Mouse (Mus musculus) midbrain, postnatal 0 days (tissue): ENCODE measurements at regions not wholly inside any gene's neighbourhood (a gene's known extent, or its start where the extent isn't known, plus 50 kb on each side); places are given as distances from the start of the nearest gene placed in this dataset.

Experiments
- ATAC-seq: fragments of 200-750 bp; cut with Nextera tagmentation; 2 replicates; pipeline ENCODE4 v1.8.0; 2017; ENCODE audit warnings: moderate number of reproducible peaks, mild to moderate bottlenecking, moderate TSS enrichment, moderate library complexity; ENCODE audit not compliant: low FRiP score
- DNase-seq: peaks from one replicate; pipeline ENCODE4 v3.0.0-alpha.2; 2015; ENCODE audit warnings: low spot score
- H3K27ac ChIP-seq: fragments of 300-500 bp; sonication (generic); 2 replicates; pipeline ENCODE4 v1.5.1; 2014; ENCODE audit warnings: low read depth, mild to moderate bottlenecking, low read length, mixed read lengths
- H3K27me3 ChIP-seq: fragments of 300-500 bp; sonication (generic); 2 replicates; pipeline ENCODE4 v1.6.1; 2014; ENCODE audit warnings: low read length, control low read depth, mixed read lengths; ENCODE audit not compliant: insufficient read depth
- H3K36me3 ChIP-seq: fragments of 300-500 bp; sonication (generic); 2 replicates; pipeline ENCODE4 v1.6.1; 2014; ENCODE audit warnings: low read length, control low read depth, mixed read lengths; ENCODE audit not compliant: insufficient read depth
- H3K4me1 ChIP-seq: fragments of 300-500 bp; sonication (generic); 2 replicates; pipeline ENCODE4 v1.6.1; 2014; ENCODE audit warnings: mild to moderate bottlenecking, control low read depth, antibody characterized with exemption, low read length, mixed read lengths; ENCODE audit not compliant: insufficient read depth
- H3K4me2 ChIP-seq: fragments of 300-500 bp; sonication (generic); 2 replicates; pipeline ENCODE4 v1.6.1; 2014; ENCODE audit warnings: low read depth, mild to moderate bottlenecking, low read length, mixed read lengths; ENCODE audit not compliant: poor library complexity, severe bottlenecking
- H3K4me3 ChIP-seq: fragments of 300-500 bp; sonication (generic); 2 replicates; pipeline ENCODE4 v1.5.1; 2014; ENCODE audit warnings: low read depth, mild to moderate bottlenecking, low read length, moderate library complexity
- H3K9ac ChIP-seq: fragments of 300-500 bp; sonication (generic); replicated peaks from 2 replicates; pipeline ENCODE4 v1.6.1; 2014; ENCODE audit warnings: mild to moderate bottlenecking, low read length, moderate library complexity, mixed read lengths; ENCODE audit not compliant: poor library complexity, severe bottlenecking
- H3K9me3 ChIP-seq: fragments of 300-500 bp; sonication (generic); 2 replicates; pipeline ENCODE4 v1.6.1; 2016; ENCODE audit warnings: low read length, control low read depth
- CTCF ChIP-seq: IDR thresholded peaks from 2 replicates; pipeline ENCODE4 v1.5.1; 2016; ENCODE audit warnings: antibody characterized with exemption, mild to moderate bottlenecking
- WGBS: fragments of 180-500 bp; shearing (Covaris S2); extraction: QIAGEN DNeasy Blood & Tissue Kit; methylation state at CpG from one replicate; pipeline ENCODE4 v1.1.7; 2014; 5-methylcytosine and 5-hydroxymethylcytosine counted together

- Histone ChIP-seq H3K4me1 (no peaks in the 10 kb centered on the region), H3K9ac (no peak overlapping the region), H3K27me3 (no peaks in the 10 kb centered on the region), H3K4me3 (no peak overlapping the region), H3K36me3 (no peaks in the 10 kb centered on the region), H3K4me2 (no peak overlapping the region), H3K27ac (no peak overlapping the region), H3K9me3 (no peaks in the 10 kb centered on the region)
- DNase-seq (no peak), ATAC-seq (no peak)
- TF ChIP-seq CTCF: no peak
- 97% methylated on average over 4 of the region's 4 CpGs for WGBS
Measured at GRCm38 (mm10) chr5:119337739-119338138, 332.7 kb upstream of the Tbx3 start.

- TF ChIP-seq CTCF: no peak
- no peak for DNase-seq
- 93% methylated on average over 6 of the region's 6 CpGs for WGBS
- no peaks in the 10 kb centered on the region for H3K36me3 ChIP-seq
- H3K4me3 ChIP-seq: no peak overlapping the region
- no peaks in the 10 kb centered on the region for H3K27me3 ChIP-seq
- no peaks in the 10 kb centered on the region for H3K4me1 ChIP-seq
- H3K4me2 ChIP-seq: no peak overlapping the region
- no peak overlapping the region for H3K9ac ChIP-seq
- ATAC-seq: no peak
- no peaks in the 10 kb centered on the region for H3K9me3 ChIP-seq
- H3K27ac ChIP-seq: no peak overlapping the region
Measured at GRCm38 (mm10) chr5:119338711-119339110, 331.8 kb upstream of the Tbx3 start.

GRCm38 (mm10) chr5:119348303-119348702, 322.2 kb upstream of the Tbx3 start:
- WGBS: 37% methylated on average over 4 of the region's 4 CpGs
- Histone ChIP-seq H3K27ac (no peak overlapping the region), H3K9me3 (no peaks in the 10 kb centered on the region), H3K27me3 (no peaks in the 10 kb centered on the region), H3K4me3 (no peak overlapping the region), H3K4me2 (no peak overlapping the region), H3K9ac (no peak overlapping the region), H3K36me3 (no peaks in the 10 kb centered on the region), H3K4me1 (no peaks in the 10 kb centered on the region)
- DNase-seq: no peak
- TF ChIP-seq CTCF: no peak
- ATAC-seq: no peak

- Histone ChIP-seq H3K36me3 (no peaks in the 10 kb centered on the region), H3K27me3 (no peaks in the 10 kb centered on the region), H3K27ac (no peak overlapping the region), H3K4me1 (no peaks in the 10 kb centered on the region), H3K4me2 (no peak overlapping the region), H3K4me3 (no peak overlapping the region), H3K9me3 (no peaks in the 10 kb centered on the region), H3K9ac (no peak overlapping the region)
- 82% methylated on average over 6 of the region's 6 CpGs for WGBS
- no peak for TF ChIP-seq CTCF
- ATAC-seq (no peak), DNase-seq (no peak)
Measured at GRCm38 (mm10) chr5:119349395-119349794, 321.1 kb upstream of the Tbx3 start.

GRCm38 (mm10) chr5:119350325-119350915, 320.0 kb upstream of the Tbx3 start:
- H3K9ac ChIP-seq: no peak overlapping the region
- TF ChIP-seq CTCF: no peak
- H3K36me3 ChIP-seq: no peaks in the 10 kb centered on the region
- H3K27ac ChIP-seq: no peak overlapping the region
- H3K4me3 ChIP-seq: no peak overlapping the region
- no peaks in the 10 kb centered on the region for H3K4me1 ChIP-seq
- H3K27me3 ChIP-seq: no peaks in the 10 kb centered on the region
- ATAC-seq (no peak), DNase-seq (no peak)
- H3K9me3 ChIP-seq: no peaks in the 10 kb centered on the region
- WGBS: 83% methylated on average over 8 of the region's 8 CpGs
- H3K4me2 ChIP-seq: no peak overlapping the region

- TF ChIP-seq CTCF: no peak
- Histone ChIP-seq H3K4me1 (no peaks in the 10 kb centered on the region), H3K9me3 (no peaks in the 10 kb centered on the region), H3K27ac (no peak overlapping the region), H3K9ac (no peak overlapping the region), H3K4me3 (no peak overlapping the region), H3K36me3 (no peaks in the 10 kb centered on the region), H3K4me2 (no peak overlapping the region), H3K27me3 (no peaks in the 10 kb centered on the region)
- ATAC-seq: no peak
- DNase-seq: no peak
- WGBS: 91% methylated on average over 10 of the region's 10 CpGs
Measured at GRCm38 (mm10) chr5:119355471-119355870, 315.0 kb upstream of the Tbx3 start.
